Mouse (Mus musculus) neural tube, embryonic 14.5 days (tissue): Measurements from ENCODE around the gene Lipt2. TPM values are rescaled to one million over a fixed set of nuclear protein-coding genes. Genes with fewer than 3 reads are reported as not detected.

Source experiments
- ATAC-seq: fragments of 200-750 bp; cut with Nextera tagmentation; 2 replicates; pipeline ENCODE4 v1.8.0; 2017; ENCODE audit warnings: low read depth, mild to moderate bottlenecking, moderate TSS enrichment, moderate library complexity
- H3K27ac ChIP-seq: fragments of 300-500 bp; sonication (generic); 2 replicates; pipeline ENCODE4 v1.5.1; 2014; ENCODE audit warnings: low read depth, mild to moderate bottlenecking, control low read depth, low read length, moderate library complexity, mixed read lengths
- H3K27me3 ChIP-seq: fragments of 300-500 bp; sonication (generic); 2 replicates; pipeline ENCODE4 v1.6.1; 2014; ENCODE audit warnings: low read length; ENCODE audit not compliant: control insufficient read depth, insufficient read depth
- H3K36me3 ChIP-seq: fragments of 300-500 bp; sonication (generic); 2 replicates; pipeline ENCODE4 v1.6.1; 2014; ENCODE audit warnings: low read length, mixed read lengths; ENCODE audit not compliant: control insufficient read depth, insufficient read depth
- H3K4me1 ChIP-seq: fragments of 300-500 bp; sonication (generic); 2 replicates; pipeline ENCODE4 v1.6.1; 2014; ENCODE audit warnings: low read length; ENCODE audit not compliant: control insufficient read depth, insufficient read depth
- H3K4me2 ChIP-seq: fragments of 300-500 bp; sonication (generic); 2 replicates; pipeline ENCODE4 v1.6.1; 2014; ENCODE audit warnings: mild to moderate bottlenecking, low read depth, low read length, control low read depth
- H3K4me3 ChIP-seq: fragments of 300-500 bp; sonication (generic); 2 replicates; pipeline ENCODE4 v1.5.1; 2014; ENCODE audit warnings: low read depth, low read length, control low read depth, mixed read lengths
- H3K9ac ChIP-seq: fragments of 300-500 bp; sonication (generic); replicated peaks from 2 replicates; pipeline ENCODE4 v1.6.1; 2014; ENCODE audit warnings: low read depth, mild to moderate bottlenecking, control low read depth, low read length, mixed read lengths
- H3K9me3 ChIP-seq: fragments of 300-500 bp; sonication (generic); 2 replicates; pipeline ENCODE4 v1.6.1; 2016; ENCODE audit warnings: low read length; ENCODE audit not compliant: control insufficient read depth
- WGBS: fragments of 180-500 bp; shearing (Covaris S2); extraction: QIAGEN DNeasy Blood & Tissue Kit; methylation state at CpG from one replicate; pipeline ENCODE4 v1.1.7; 2014; 5-methylcytosine and 5-hydroxymethylcytosine counted together
- polyA plus RNA-seq: library from polyadenylated mRNA; unstranded; fragments of >200 nt; fragmentation: Nextera tagmentation; extraction: Ambion mirVana; gene quantifications from 2 replicates; pipeline ENCODE4 v1.2.1, GENCODE M21; 2014

The Lipt2 gene
- polyA plus RNA-seq = 17.6 and 19.1 TPM in 2 replicates

GRCm38 (mm10) chr7:100159105-100159841 lies at the start of gene Lipt2:
Lipt2 (plus strand) TSS chr7:100159277.
- ATAC-seq = peak; percentile 98
- under 1% methylated on average over 69 of the region's 78 CpGs for WGBS

DNA sequence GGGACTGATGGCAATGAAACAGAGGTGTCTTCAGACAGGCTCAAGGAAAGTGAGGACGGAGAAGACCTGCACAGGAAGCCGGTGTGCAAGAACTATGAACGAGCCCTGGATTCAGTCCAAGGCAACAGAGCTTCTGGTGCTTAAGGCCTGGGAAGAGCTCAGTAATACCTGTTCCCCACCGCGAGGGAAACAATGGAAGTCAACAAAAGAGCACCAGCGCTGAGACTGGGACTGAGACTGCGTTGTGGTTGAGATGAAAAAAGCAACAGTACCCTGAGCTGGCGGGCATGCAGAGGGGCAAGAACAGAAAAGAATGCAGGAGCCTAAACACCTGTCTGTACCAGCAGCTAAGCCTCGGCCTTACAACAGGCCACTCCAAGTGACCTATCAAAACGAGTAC lies 47.6 kb upstream of the Lipt2 start:
- no peak overlapping the region for H3K4me2 ChIP-seq
- H3K9ac ChIP-seq = no peak overlapping the region
- no peak overlapping the region for H3K4me3 ChIP-seq
- H3K9me3 ChIP-seq = no peaks in the 10 kb centered on the region
- H3K4me1 ChIP-seq = no peaks in the 10 kb centered on the region
- H3K27me3 ChIP-seq = no peaks in the 10 kb centered on the region
- WGBS = 84% methylated on average over 10 of the region's 10 CpGs
- ATAC-seq = no peak
- H3K36me3 ChIP-seq = peaks cover 17% of the 10 kb centered on the region
- H3K27ac ChIP-seq = no peak overlapping the region

More at GRCm38 (mm10) chr7:100159105-100159841, at the start of gene Lipt2:
- H3K4me3 ChIP-seq = peak within 1 kb of the TSS; percentile 83
- H3K9ac ChIP-seq = peak within 1 kb of the TSS; percentile 83
- no peaks in the 10 kb centered on the region for H3K27me3 ChIP-seq
- H3K27ac ChIP-seq = peak within 1 kb of the TSS; percentile 88
- H3K4me2 ChIP-seq = peak within 1 kb of the TSS; percentile 74
- H3K4me1 ChIP-seq = peaks cover 3% of the 10 kb centered on the region; the same call in 1 of the 2 replicates
- H3K36me3 ChIP-seq = no peaks in the 10 kb centered on the region
- H3K9me3 ChIP-seq = no peaks in the 10 kb centered on the region

DNA sequence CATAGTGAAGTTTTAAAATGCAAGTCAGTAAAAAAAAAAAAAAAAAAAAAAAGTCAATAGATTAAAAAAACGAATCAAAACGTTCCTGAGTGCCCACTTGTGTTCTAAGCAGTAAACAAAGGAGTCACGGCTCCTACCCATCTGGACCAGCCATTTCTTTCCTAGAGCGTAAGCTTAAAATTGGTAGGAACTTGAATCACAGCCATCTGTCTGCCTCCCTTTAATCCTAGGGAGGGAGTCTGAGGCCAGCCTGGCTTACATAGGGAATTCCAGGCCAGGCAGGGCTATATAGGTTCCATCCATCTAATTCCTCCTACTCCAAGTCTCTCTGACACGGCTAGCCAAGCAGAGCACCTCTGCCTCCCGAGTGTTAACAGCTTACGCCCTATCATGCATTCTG lies 45.3 kb upstream of the Lipt2 start:
- peaks cover 17% of the 10 kb centered on the region for H3K36me3 ChIP-seq
- no peak overlapping the region for H3K9ac ChIP-seq
- no peak overlapping the region for H3K27ac ChIP-seq
- ATAC-seq = no peak
- H3K9me3 ChIP-seq = no peaks in the 10 kb centered on the region
- H3K4me1 ChIP-seq = no peaks in the 10 kb centered on the region
- no peak overlapping the region for H3K4me2 ChIP-seq
- WGBS = 91% methylated on average over 7 of the region's 7 CpGs
- H3K4me3 ChIP-seq = no peak overlapping the region
- no peaks in the 10 kb centered on the region for H3K27me3 ChIP-seq

DNA sequence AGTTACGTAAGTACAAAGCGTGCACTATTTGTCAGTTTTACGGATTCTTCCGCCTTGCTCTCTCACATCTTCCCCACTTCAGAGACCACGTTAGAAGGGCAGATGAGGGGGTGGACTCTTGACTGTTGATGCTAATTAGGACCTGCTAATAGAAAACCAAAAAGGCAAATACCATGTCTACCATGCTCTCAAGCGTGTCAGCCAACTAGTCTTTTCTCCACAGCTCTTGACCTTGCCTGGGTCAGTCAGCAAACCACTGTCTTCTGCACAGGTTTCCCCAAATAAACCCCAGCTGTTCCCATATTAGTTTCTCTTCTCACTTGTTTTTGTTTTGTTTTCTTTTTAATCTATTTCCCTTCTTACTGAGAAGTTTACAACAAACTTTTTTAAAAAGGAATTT lies 44.8 kb upstream of the Lipt2 start:
- Histone ChIP-seq H3K4me2 (no peak overlapping the region), H3K36me3 (peaks cover 22% of the 10 kb centered on the region), H3K4me1 (no peaks in the 10 kb centered on the region), H3K27ac (no peak overlapping the region), H3K9me3 (no peaks in the 10 kb centered on the region), H3K4me3 (no peak overlapping the region), H3K27me3 (no peaks in the 10 kb centered on the region), H3K9ac (no peak overlapping the region)
- 89% methylated on average over 6 of the region's 6 CpGs for WGBS
- no peak for ATAC-seq

- H3K36me3 ChIP-seq = 0 out of 2 replicates have a peak, but pooled peaks cover 10% of the 10 kb centered on the region
- peak overlapping the region; percentile 81 for H3K9ac ChIP-seq
- peak overlapping the region; percentile 80 for H3K4me2 ChIP-seq
- peak overlapping the region; percentile 93 for H3K4me3 ChIP-seq
- peak; percentile 53 for ATAC-seq
- H3K4me1 ChIP-seq = peaks cover 15% of the 10 kb centered on the region; the same call in 1 of the 2 replicates
- no peaks in the 10 kb centered on the region for H3K9me3 ChIP-seq
- 0% methylated on average over 25 of the region's 25 CpGs for WGBS
- H3K27ac ChIP-seq = peak overlapping the region; percentile 78
- H3K27me3 ChIP-seq = no peaks in the 10 kb centered on the region
Observed at GRCm38 (mm10) chr7:100120791-100121261, 38.3 kb upstream of the Lipt2 start.

- 0 out of 2 replicates have a peak, but pooled peaks cover 10% of the 10 kb centered on the region for H3K36me3 ChIP-seq
- peak; percentile 97 for ATAC-seq
Observed at GRCm38 (mm10) chr7:100121376-100121789, 37.7 kb upstream of the Lipt2 start, which contains the start of gene Pold3. Pold3 (minus strand) TSS chr7:100121565.

DNA sequence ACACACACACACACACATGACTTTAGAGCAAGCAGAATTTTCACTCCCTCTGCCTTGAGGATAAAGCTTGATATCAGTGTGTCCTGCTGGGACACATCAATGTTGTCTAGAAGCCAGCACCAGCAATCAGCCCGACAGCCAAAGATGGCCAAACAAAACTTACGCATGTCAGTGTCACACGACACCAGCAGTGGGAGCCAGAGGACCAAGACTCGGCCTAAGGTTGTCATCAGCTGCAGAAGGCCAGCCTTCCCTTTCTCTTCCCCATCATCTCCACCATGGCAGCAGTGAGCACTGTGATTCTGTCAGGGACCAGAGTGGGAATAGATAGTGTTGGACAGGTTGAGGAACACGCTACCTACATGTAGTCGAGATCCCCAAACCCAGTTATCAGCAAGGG lies 35.6 kb upstream of the Lipt2 start:
- Histone ChIP-seq H3K4me1 (peaks cover 15% of the 10 kb centered on the region; the same call in 1 of the 2 replicates), H3K9me3 (no peaks in the 10 kb centered on the region), H3K4me3 (no peak overlapping the region), H3K27me3 (no peaks in the 10 kb centered on the region), H3K9ac (no peak overlapping the region), H3K36me3 (0 out of 2 replicates have a peak, but pooled peaks cover 5% of the 10 kb centered on the region), H3K4me2 (no peak overlapping the region), H3K27ac (no peak overlapping the region)
- no peak for ATAC-seq
- whole genome bisulfite sequencing = 61% methylated on average over 6 of the region's 6 CpGs

More at GRCm38 (mm10) chr7:100121376-100121789, 37.7 kb upstream of the Lipt2 start, which contains the start of gene Pold3:
- Histone ChIP-seq H3K9me3 (no peaks in the 10 kb centered on the region), H3K27me3 (no peaks in the 10 kb centered on the region), H3K4me2 (peak within 1 kb of the TSS; percentile 80), H3K9ac (peak within 1 kb of the TSS; percentile 81), H3K27ac (peak within 1 kb of the TSS; percentile 78), H3K4me3 (peak within 1 kb of the TSS; percentile 93), H3K4me1 (peaks cover 15% of the 10 kb centered on the region; the same call in 1 of the 2 replicates)
- under 1% methylated on average over 31 of the region's 33 CpGs for WGBS

GRCm38 (mm10) chr7:100124211-100124610 lies 34.9 kb upstream of the Lipt2 start:
- no peaks in the 10 kb centered on the region for H3K9me3 ChIP-seq
- no peak for ATAC-seq
- 0 out of 2 replicates have a peak, but pooled peaks cover 1% of the 10 kb centered on the region for H3K36me3 ChIP-seq
- H3K4me3 ChIP-seq = no peak overlapping the region
- no peak overlapping the region for H3K4me2 ChIP-seq
- WGBS = 74% methylated on average over 2 of the region's 2 CpGs
- no peaks in the 10 kb centered on the region for H3K27me3 ChIP-seq
- peaks cover 15% of the 10 kb centered on the region; the same call in 1 of the 2 replicates for H3K4me1 ChIP-seq
- H3K27ac ChIP-seq = no peak overlapping the region
- H3K9ac ChIP-seq = no peak overlapping the region

DNA sequence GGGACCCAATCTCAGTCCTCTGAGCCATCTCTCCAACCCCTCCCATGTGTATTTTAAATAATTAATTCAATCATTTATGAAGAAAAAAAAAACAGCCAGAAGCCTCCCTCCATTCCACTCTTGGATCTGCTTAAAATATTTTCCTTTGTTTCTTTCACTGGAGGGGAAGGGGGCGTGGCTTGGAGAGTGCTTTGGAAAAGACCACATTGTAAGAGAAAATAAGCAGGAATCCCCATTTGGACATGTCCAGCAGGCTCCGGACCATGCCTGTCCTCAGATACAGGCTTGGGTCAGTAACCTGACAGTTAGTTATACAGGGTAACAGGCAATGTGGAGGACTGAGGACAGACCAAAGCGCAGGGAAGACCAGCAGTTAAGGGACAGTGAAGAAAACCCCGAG lies 33.9 kb upstream of the Lipt2 start:
- Histone ChIP-seq H3K27ac (no peak overlapping the region), H3K36me3 (no peaks in the 10 kb centered on the region), H3K4me3 (no peak overlapping the region), H3K9me3 (no peaks in the 10 kb centered on the region), H3K4me2 (no peak overlapping the region), H3K9ac (no peak overlapping the region), H3K27me3 (no peaks in the 10 kb centered on the region), H3K4me1 (peaks cover 9% of the 10 kb centered on the region; the same call in 1 of the 2 replicates)
- WGBS = 75% methylated on average over 4 of the region's 4 CpGs
- ATAC-seq = no peak
